Mouse (Mus musculus) kidney, adult 8-10 months (tissue): ENCODE results near the gene Mup12.
"Not testable (repeated sequence)": the region's sequence is repeated elsewhere in the genome, so short reads cannot be mapped to it uniquely, and the experiment has no call there.

Experiments
- DNase-seq, 2 experiments: peaks; one replicate each; pipeline ENCODE4 v3.0.0; 2022

The Mup12 gene

GRCm38 (mm10) chr4:60741226-60741625 lies at the start of gene Mup12:
Gene Mup12, minus strand, starts transcription at chr4:60741326.
- not testable (repeated sequence) for DNase-seq
